Mouse (Mus musculus): ENCODE results near the gene Bglap3.
"Not testable (repeated sequence)": the region's sequence is repeated elsewhere in the genome, so short reads cannot be mapped to it uniquely, and the experiment has no call there.

Gene Bglap3

DNA sequence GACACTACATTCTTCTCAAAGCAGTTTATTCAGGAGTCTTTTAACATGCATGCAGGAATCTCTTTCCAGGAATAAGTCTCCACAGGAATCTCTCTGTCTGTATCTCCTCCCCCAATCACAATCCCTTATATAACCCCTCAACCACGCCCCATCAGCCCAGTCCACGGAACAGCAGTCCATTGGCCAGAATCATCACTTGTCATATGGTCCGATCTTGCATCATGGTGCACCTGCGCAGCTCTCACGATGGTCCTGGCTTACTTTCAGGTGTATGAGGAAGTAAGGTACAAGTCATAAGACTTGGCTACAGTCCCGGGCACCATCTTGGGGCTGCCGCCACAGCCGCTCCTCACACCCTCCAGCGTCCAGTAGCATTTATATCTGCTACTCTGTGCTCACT lies at the start of gene Bglap3:
TSS of gene Bglap3 (minus strand) at position 101 of the 400 bp plus-strand sequence.
- not testable (repeated sequence) for DNase-seq

DNA sequence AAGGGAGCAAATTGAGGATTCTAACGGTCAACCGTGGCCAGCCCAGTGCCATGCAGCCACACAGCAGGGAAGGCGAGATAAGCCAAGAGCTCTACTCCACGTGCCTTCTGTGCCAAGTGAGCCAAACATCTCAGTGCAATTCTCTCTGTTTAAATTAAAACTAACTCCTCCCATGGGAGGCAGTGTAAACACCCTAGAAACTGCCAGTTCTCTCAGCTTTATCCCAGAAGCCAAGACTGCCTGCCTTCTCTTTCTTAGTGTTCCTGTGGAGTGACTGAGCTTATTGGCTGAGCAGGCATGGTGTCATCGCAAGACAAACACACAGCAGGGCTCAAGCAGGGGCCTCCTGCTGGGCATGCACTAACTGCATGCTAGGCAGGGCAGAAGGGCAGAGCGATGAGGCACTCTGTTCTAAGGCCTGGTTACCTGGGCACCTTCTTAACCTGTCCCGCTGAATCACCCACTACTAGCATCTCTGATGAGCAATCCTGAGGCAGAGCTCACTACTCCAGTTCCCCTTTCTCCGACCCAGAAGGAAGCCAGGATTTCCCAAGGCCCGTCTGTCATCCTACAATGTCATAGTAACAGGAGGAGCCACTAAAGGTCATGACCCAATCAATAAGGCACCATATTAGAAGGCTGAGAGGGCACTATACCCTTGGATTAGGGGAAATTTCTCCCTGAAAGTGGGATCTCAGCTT lies 49.6 kb upstream of the Bglap3 start:
- no peak for DNase-seq

DNA sequence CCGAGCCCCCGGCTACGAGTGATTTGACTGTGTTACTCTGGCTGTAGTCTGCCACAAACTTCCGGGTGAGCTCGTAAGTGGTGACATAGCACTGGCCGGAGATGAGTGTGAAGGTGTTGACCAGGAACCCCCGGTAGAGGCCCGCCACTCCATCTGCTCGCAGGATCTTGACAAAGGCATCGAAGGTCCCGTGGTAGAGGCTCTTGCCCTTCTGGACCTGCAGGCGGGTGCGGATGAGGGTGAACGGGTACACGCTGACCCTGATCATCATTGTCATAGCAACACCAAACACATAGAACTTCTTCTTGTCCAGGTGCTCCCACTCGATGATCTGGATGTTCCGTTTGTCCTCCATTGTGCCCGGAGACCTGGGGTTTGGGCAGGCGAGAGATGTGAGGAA lies 48.2 kb upstream of the Bglap3 start:
- DNase-seq = no peak

DNA sequence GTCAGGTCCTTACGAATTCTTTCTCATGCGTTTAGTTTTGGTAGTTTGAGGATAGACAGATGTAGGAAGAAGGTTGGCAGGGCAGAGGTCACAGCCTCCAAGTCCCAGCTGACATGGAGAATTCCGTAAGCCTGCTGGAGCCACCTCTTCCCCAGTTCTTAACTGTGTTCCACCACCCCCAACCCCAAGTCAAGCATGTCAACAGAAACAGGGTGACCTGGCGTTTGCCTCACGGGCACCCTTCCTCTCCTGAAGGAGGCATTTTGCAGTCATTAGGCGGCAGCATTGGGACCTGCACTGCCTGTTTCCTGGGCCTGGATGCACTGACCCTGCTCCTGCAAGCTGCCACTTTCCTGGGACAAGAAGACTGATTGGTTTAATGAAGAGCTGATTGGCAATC lies 45.5 kb upstream of the Bglap3 start:
- DNase-seq = no peak

DNA sequence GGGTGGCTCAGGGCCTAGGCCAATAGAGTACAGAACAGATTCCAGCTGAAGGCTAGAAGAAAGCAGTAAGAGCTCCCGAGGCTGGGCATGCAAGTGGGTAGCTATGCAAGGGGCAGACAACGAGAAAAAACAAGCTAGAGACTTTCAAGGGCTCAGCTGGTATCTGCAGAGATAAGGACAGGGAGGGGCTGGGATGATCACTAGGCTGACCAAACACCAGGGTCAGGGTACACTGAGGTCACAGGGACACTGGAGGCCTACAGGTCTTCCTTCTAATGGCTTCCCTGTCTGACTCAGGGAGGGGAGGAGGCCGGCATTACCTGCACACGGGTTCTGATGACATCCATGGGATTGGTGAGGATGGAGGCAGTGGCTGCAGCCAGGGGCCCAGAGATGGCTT lies 43.1 kb upstream of the Bglap3 start:
- no peak for DNase-seq

DNA sequence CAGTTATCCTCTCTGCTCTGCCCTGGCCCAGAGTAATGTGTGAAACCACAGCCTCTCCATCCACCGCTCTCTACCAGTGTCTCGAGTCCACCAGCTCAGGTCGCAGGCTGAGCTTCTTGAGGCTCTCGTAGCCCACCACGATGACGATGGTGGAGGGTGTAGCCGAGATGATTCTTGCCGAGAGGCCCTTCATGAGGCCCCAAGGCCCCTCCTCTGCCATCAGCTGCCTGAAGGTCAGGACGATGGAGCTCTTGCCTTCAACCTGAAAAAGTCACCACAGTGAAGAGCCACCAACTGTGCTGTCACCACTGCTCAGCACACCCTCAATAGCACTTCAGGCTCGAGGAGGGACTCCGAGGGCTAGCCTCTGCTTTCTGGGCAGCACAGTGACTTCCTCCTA lies 40.1 kb upstream of the Bglap3 start:
- DNase-seq = no peak

DNA sequence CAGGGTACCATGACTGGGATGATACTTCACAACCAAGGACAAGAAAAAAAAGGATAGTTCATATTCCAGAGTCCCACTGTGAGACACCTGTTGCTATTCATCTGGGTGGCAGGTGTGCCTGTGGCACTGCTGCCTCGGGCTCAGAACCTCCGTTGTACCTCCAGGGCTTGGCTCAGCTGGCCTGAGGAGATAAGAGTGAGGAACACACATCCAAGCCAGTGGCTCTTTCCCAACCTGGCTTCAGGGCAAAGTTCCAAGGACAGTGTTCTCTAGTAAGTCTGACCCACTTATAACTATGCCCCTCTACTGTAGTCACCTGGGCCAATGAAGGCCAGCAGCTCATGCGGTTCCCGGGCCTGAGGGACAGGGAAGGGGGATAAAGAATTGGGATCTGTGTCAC lies 39.1 kb upstream of the Bglap3 start:
- DNase-seq = peak; percentile 91

DNA sequence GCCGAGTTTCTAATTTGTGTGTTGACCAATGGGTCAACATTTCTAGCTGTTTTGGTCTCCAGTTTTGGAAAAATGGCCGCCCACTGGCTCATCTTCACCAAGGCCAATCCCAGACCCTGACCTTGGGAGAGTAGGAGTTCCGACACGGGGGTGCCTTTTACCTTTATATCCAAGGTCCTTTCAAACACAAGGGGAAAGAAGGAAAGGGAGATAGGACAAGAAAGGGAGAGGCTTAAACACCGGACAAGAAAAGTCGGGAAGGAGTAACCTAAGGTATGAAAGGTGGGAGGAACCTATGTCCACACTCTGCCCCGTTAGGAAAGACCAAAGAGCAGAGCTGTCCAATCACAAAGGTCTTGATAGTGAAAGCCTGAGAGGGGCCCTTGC lies 38.1 kb upstream of the Bglap3 start:
- DNase-seq = peak; percentile 93

DNA sequence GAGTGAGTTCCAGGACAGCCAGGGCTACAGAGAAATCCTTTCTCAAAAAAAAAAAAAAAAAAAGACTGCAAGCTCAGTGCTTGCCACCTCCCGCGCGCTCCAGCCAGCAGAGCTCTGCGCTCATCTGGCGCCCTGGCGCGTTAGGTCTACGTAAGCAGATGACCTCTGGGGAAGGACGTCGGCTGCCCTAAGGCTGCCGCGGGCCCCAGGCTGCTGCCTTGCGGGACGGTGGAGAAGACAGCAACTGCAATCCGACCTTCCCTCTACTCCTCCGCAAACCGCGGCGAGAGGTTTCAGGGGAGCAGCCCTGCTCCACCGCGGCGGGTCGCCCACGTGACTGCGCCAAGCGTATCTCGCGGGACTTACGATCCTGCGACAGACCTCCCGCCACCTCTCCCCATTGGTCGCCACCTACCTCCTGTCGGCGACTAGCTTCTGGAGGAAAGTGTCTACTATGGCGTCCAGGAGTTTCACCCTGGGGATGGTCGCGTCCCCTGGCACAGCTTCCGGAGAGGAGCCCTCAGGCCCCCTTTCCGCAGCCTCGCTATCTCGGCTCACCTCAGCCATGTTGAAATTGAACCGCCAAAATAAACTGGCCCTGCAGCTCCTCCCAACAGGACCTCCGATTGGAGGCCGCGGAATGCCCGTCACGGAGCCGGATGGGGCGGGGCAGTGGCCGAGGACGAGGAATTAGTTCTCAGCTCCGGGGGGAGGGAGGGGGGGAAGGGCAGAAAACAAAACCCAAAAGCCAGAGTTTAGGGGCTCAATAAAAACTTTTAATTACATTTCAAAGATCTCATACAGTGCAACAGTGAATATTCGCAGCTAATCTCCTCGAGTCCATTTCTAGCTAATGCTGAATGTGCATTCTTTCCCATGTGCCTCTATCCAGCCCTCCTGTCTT lies 37.5 kb upstream of the Bglap3 start, which contains the start of gene Pmf1:
TSS of gene Pmf1 (minus strand) at position 591 of the 904 bp plus-strand sequence.
- peak; percentile 100 for DNase-seq

DNA sequence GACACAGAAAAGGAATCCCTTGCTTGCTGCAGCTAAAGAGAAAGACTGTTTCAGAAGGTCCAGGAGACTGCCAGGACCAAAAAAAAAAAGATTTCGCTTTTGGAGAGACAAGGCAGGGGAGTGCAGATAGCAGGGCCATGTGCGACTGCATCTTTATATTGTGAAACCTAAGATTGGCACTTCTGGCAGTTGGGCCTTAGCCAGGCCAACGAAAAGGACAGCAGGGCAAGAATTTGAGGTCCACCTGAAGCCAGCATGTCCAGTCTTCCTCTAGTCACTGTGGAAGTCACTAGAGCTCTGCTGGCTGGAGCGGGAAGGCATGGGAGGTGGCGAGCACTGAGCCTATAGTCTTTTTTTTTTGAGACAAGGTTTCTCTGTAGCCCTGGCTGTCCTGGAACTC lies 36.4 kb upstream of the Bglap3 start:
- DNase-seq = peak; percentile 91

DNA sequence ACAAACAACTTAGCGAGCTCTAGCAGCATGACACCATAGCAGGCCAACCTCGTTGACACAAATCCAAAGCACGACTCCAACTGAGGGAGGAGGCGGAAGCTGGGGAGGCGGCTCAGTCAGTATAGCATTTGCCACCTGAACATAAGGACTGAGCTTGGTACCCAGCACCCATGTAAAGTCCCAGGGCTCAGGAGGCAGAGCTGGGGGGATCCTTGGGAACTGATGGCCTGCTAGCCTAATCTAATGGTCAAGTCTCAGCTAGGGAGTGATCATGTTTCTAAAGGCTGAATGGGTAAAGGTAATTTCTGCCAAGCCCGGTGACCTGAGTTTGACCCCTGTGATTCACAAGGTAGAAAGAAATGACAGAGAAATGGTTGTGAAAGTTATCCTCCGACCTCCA lies 35.0 kb upstream of the Bglap3 start:
- DNase-seq = peak; percentile 90

DNA sequence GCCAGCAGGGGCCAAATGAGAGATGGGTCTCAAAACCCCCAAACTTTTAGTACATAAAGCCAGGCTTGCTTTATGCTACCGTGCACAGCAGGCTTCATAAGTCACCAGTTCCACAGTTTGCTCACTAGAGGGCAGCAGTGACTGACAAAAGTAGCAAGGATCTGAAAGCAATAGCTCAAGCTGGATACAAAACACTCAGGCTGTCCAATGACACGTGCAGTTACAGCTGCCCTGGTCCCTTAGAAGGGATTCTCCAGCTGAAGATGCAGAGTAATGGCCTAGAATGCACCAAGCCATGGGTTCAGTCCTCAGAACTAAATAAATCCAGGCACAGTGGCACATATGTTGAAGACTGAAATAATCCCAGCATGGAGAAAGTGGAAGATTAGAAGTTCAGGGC lies 34.5 kb upstream of the Bglap3 start:
- DNase-seq = peak; percentile 95

DNA sequence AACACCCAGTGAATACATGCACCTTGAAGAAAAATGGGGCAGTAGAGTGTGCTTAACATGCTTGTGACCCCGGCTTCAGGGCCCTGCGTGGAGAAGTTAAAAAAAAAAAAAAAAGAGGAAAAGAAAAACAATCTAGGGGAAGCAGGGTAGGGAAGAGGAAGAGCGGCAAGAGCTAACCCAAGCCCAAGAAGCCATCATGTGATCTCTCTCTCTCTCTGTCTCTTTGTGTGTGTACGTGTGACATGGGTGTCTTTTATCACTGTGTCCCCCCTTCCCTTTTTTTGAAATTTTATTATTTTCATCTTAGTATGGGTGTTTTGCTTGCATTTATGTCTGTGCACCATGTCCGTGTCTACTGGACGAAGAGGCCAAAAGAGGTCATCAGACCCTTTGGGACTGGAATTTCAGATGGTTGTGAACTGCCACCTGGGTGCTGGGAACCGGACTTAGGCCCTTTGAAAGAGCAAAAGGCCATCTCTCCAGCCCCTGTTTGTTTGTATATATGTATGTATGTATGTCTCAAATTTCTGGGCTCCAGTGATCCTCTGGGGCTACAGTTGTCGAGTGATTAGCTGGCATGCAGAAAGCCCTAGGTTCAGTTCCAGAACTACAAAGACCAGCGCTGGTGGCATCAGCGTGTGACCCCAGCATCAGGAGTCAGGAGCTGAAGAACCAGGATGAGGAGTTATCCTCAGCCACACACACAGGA lies 31.1 kb upstream of the Bglap3 start:
- DNase-seq = peak; percentile 64

DNA sequence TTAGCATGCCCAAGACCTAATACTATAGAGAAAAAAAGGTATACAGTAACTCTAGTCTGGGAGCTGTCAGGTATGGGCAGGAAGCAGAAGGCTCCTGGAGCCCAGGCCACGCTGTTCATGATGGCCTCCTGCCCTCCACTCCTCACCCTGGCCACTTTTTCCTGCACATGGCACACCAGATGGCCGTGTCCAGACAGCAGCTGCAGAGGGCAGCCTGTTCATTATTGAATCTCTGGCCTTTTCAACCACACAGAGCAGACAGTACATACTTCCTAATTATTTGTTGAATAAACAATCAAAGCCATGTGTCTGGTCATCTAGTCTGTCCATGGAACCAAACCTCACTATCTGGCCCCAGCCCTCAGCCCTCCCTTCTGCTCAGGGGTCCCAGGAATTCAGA lies 26.1 kb upstream of the Bglap3 start:
- DNase-seq = peak; percentile 2

DNA sequence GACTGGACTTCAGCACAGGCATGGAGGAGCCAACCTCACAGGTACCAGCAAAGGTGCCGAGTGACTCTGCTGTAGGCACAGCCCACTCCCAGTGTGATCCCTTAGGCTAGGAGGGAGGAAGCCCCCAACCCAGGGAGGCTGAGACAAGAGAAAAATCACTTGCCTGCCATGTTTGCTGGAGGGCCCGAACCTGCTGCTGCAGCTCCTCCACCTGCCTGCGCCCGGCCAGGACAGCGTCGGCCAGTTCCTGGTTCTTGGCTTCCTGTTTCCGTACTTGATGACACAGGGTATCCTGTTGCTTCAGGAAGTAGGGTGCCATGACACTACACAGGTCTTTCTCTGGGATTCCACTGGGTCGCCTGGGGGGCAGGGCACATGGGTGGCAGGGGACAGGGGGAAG lies 23.2 kb upstream of the Bglap3 start:
- DNase-seq = no peak

DNA sequence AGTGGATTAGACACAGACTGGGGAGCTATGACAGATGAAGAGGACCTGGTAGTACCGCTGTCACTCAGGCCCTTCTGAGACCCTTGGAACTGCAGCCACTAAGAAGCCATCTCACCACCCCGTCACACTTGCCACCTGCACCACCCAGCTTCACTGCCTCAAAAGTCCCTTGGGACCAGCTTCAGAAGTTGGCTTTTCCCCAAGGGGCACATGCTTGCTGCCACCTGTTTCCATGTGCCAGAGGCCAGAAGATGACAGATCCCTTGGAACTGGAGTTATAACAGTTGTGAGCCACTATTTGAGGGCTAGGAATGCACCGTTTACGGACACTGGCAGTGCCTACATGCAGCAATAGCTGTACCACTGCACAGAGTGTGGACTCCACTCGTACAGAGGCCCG lies 22.7 kb upstream of the Bglap3 start:
- DNase-seq = peak; percentile 86

DNA sequence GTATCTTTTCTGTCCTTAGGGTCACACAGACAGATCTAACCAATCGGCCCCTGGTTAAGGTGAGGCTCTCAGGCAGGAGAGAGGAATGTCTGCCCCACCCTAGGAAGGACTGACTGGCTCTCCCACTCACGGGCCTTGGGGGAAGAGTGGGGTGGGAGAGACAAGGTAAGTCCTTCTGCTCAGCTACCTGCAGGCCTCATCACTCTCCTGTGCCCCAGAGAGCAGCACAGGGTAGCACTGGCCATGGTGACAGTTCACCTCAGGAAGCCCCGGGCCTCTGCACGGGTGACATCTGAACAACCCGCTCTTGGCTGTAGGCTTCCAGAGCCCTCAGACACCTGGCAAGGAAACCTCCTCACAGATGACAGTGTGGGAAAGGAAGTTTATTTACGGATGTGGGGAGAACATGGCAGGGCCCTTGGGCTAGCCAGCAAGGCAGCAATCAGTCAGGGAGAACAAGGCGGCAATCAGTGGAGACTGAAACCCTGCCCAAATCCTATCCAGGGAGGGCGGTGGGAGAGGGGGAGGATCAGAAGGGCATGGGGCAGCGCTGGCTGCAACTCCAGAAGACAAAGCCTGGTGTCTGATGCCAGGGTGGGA lies 21.3 kb upstream of the Bglap3 start:
- DNase-seq = no peak

DNA sequence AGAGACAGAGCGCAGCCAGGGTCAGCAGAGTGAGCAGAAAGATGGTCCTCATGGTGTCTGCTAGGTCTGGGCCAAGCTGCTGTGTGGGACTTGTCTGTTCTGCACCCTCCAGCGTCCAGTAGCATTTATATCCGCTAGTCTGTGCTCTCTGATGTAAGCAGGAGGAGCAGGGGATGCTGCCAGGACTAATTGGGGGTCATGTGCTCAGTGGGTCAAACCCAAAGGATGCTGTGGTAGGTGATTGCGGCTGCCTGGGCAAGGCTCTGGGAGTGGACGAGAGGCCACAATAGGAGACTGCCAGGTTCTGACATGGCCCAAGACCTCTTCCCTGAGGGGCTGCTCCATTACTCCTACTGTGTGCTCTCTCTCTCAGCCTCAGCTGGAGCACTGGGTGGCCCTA lies 11.8 kb upstream of the Bglap3 start, which contains the start of gene Bglap:
TSS of gene Bglap (minus strand) at position 101 of the 400 bp plus-strand sequence.
- DNase-seq = no peak

DNA sequence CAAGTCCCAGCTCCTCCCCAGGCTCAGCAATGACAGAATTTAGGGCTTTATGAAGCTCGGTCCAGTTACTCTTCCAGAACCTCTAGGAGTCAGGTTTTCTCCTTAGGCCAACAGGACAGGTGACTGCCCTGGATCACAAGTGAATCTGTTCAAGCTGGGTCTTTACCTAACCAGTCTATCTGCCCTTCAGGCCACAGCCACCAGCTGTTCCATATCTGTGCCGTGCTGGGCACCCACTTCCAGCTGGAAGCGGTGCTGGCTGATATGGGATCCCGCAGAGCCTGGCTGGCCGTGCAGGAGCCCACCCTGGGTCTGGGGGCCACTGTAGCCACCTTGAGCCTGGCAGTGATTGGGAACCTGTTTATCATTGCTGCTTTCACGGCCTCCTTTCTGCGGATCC lies 9.8 kb upstream of the Bglap3 start:
- not testable (repeated sequence) for DNase-seq

DNA sequence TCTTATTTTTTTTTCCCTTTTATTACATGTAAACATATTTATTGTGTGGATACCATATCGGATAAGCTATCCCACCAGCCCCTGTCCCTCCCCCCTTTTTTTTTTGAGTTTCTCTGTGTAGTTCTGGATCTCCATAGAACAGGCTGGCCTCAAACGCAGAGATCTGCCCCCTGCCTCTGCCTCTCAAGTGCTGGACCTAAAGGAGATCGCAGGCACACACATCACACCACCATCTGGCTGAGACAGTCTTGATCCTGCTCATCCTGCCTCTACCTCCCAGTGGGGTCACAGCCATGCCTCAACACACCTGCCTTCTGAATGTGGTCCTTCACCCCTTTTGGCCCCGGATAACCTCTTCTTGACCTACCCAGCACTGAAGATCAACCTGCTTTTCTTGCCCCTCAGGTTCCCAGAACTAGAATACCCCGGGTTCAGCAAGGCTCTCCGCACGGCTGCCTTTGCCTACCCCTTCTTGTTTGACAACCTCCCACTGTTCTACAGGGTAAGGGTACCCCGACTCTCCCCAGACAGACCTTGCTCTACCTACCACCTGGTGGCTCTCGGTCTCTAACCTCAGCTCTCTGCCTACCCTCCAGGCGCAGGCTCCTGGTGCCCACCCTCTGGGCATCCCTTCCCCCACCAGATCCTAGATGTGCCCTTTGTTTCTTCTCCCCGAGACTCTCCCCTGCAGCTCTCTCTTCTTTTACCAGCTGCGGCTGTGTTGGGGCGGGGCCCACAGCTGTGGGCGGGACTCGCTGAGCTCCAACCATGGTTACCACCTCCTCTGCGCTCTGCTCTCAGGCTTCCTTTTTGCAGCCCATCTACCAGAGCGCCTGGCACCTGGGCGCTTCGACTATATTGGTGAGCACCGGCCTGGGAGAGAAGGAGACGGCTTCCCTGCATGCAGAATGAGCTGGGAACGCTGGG lies 9.1 kb upstream of the Bglap3 start:
- not testable (repeated sequence) for DNase-seq

DNA sequence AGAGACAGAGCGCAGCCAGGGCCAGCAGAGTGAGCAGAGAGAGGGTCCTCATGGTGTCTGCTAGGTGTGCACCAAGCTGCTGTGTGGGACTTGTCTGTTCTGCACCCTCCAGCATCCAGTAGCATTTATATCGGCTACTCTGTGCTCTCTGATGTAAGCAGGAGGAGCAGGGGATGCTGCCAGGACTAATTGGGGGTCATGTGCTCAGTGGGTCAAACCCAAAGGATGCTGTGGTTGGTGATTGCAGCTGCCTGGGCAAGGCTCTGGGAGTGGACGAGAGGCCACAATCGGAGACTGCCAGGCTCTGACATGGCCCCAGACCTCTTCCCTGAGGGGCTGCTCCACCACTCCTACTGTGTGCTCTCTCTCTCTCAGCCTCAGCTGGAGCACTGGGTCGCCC lies 6.1 kb upstream of the Bglap3 start, which contains the start of gene Bglap2:
TSS of gene Bglap2 (minus strand) at position 101 of the 400 bp plus-strand sequence.
- not testable (repeated sequence) for DNase-seq

DNA sequence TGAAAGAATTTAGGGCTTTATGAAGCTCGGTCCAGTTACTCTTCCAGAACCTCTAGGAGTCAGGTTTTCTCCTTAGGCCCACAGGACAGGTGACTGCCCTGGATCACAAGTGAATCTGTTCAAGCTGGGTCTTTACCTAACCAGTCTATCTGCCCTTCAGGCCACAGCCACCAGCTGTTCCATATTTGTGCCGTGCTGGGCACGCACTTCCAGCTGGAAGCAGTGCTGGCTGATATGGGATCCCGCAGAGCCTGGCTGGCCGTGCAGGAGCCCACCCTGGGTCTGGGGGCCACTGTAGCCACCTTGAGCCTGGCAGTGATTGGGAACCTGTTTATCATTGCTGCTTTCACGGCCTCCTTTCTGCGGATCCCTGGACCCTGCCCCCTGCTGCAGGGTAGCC lies 4.1 kb upstream of the Bglap3 start:
- DNase-seq = not testable (repeated sequence)
